Comparison of ENCODE assay signal across 24 mouse cellular contexts in the genomic region with DNA sequence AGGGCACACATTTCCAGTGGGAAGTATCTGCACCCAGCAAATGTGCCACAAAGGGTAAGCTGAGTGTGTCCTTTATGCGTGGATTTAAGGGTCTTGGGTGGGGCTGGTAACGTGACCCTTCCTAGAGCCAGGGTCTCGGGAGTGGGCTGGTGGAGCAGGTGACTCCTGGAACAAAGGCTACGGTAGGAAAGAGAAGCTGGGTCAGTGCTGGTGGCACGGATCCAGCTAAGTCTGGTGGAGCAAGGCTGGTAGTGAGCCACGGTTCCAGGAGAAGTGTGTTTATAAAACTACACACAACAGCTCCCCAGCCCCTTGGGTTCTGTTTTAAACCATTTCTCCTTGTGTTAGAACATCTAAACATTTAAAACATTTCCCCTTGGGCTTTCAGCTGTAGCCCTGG.
A peak's percentile ranks its signal among the peaks of the same experiment; 100 is the strongest.
DNase-seq lines count a peak whose midpoint lies in the region; ATAC-seq and TF ChIP-seq lines count a peak whose summit lies in the region.
"Had no signal": no experiment of that assay in that cellular context is flagged by ENCODE, and none has a peak within 500 bp of the region (broad histone marks: within the 10 kb centered on the region; RNA-seq: fewer than 3 reads in every experiment).

No protein-coding gene starts in this region.

- no peak for TF ChIP-seq POLR2A in kidney, adult 2 months (IDR thresholded peaks at IDR 0.05; ENCODE audit: low read depth, low read length)

- no peak overlapping the region for H3K4me3 ChIP-seq in gastrocnemius, adult 2 months
- H3K4me3 ChIP-seq in kidney, adult 2 months (ENCODE audit: insufficient read depth, low read depth, low read length), result no peak overlapping the region
- H3K4me3 ChIP-seq in kidney, embryonic 16.5 days (ENCODE audit: low read length), result no peak overlapping the region
- H3K4me3 ChIP-seq: embryonic facial prominence, embryonic 13.5 days; forebrain, embryonic 15.5 days; heart, adult 2 months; hindbrain, embryonic 15.5 days; left cerebral cortex, adult 2 months; limb, embryonic 15.5 days; lung, embryonic 15.5 days; midbrain, embryonic 10.5 days; myocyte; neural tube, embryonic 13.5 days had no signal

- no peaks in the 10 kb centered on the region for H3K36me3 ChIP-seq in kidney, adult 2 months (ENCODE audit: control insufficient read depth, insufficient read depth, low read length)
- no peaks in the 10 kb centered on the region for H3K36me3 ChIP-seq in kidney, embryonic 16.5 days (ENCODE audit: insufficient read depth, low read length)
- H3K36me3 ChIP-seq: embryonic facial prominence, embryonic 13.5 days; forebrain, embryonic 15.5 days; hindbrain, embryonic 15.5 days; limb, embryonic 15.5 days; lung, embryonic 15.5 days; midbrain, embryonic 10.5 days; neural tube, embryonic 13.5 days had no signal

- no peak overlapping the region for H3K9ac ChIP-seq in kidney, embryonic 16.5 days (replicated peaks; ENCODE audit: low read length)
- H3K9ac ChIP-seq: embryonic facial prominence, embryonic 13.5 days; forebrain, embryonic 15.5 days; hindbrain, embryonic 15.5 days; limb, embryonic 15.5 days; liver, embryonic 14.5 days; lung, embryonic 15.5 days; neural tube, embryonic 13.5 days had no signal

- no peaks in the 10 kb centered on the region for H3K27me3 ChIP-seq in kidney, adult 2 months (replicated peaks; ENCODE audit: control insufficient read depth, insufficient read depth, low read length)
- no peaks in the 10 kb centered on the region for H3K27me3 ChIP-seq in kidney, embryonic 16.5 days (ENCODE audit: insufficient read depth, low read length)
- H3K27me3 ChIP-seq: embryonic facial prominence, embryonic 13.5 days; forebrain, embryonic 15.5 days; hindbrain, embryonic 15.5 days; limb, embryonic 15.5 days; lung, embryonic 15.5 days; neural tube, embryonic 13.5 days had no signal

- peaks cover 4% of the 10 kb centered on the region for H3K9me3 ChIP-seq in kidney, embryonic 16.5 days (ENCODE audit: low read length)
- H3K9me3 ChIP-seq: forebrain, embryonic 15.5 days; hindbrain, embryonic 15.5 days; limb, embryonic 15.5 days; lung, embryonic 15.5 days had no signal

- WGBS in kidney, adult 2 months, result 48% methylated on average over 6 of the region's 6 CpGs
- 57% methylated on average over 6 of the region's 6 CpGs for WGBS in kidney, embryonic 16.5 days

- no peak for TF ChIP-seq CTCF in gastrocnemius, adult 2 months (IDR thresholded peaks at IDR 0.05)
- no peak for TF ChIP-seq CTCF in kidney, adult 2 months (conservative IDR thresholded peaks at IDR 0.05; ENCODE audit: insufficient read depth, insufficient read length, low read depth, low read length)

- no peaks in the 10 kb centered on the region for H3K4me1 ChIP-seq in kidney, adult 2 months (ENCODE audit: control insufficient read depth, insufficient read depth, low read length)
- 0 out of 2 replicates have a peak, but pooled peaks cover 3% of the 10 kb centered on the region for H3K4me1 ChIP-seq in kidney, embryonic 16.5 days (ENCODE audit: insufficient read depth, low read length)
- H3K4me1 ChIP-seq: forebrain, embryonic 15.5 days; hindbrain, embryonic 15.5 days; lung, embryonic 15.5 days; midbrain, embryonic 10.5 days; neural tube, embryonic 13.5 days had no signal

- intact Hi-C loops in gastrocnemius, adult 2 months (cut with DNase I), result no loop called here

- peak; percentile 15 for DNase-seq in adrenal gland, postnatal 25 days
- DNase-seq in adrenal gland, adult 18-20 months (ENCODE audit: low spot score in 2 of 2), result no peak
- DNase-seq in gastrocnemius, adult 2 months, result peak; percentile 33
- DNase-seq in gastrocnemius, adult 18-20 months (ENCODE audit: low spot score), result no peak
- peak; percentile 42 for DNase-seq in kidney, adult 2 months
- DNase-seq in kidney, postnatal 36 days, result peak; percentile 8 to 55
- DNase-seq: cerebellum, adult 8-10 months; gastrocnemius, postnatal 14 days; layer of hippocampus, adult 9-11 months; retina, postnatal 1 day had no signal

- H3K27ac ChIP-seq in gastrocnemius, adult 2 months, result no peak overlapping the region
- no peak overlapping the region for H3K27ac ChIP-seq in kidney, adult 2 months (ENCODE audit: insufficient read depth, low read depth, low read length)
- no peak overlapping the region for H3K27ac ChIP-seq in kidney, embryonic 16.5 days (ENCODE audit: low read length)
- H3K27ac ChIP-seq: embryonic facial prominence, embryonic 13.5 days; forebrain, embryonic 15.5 days; heart, adult 2 months; hindbrain, embryonic 15.5 days; left cerebral cortex, adult 2 months; limb, embryonic 15.5 days; liver, embryonic 14.5 days; lung, embryonic 15.5 days; midbrain, embryonic 10.5 days; neural tube, embryonic 13.5 days had no signal

- ATAC-seq in kidney, embryonic 16.5 days (ENCODE audit: low FRiP score, low TSS enrichment), result no peak
- ATAC-seq: CD4-positive, CD25-positive, alpha-beta regulatory T cell, adult 4 months; forebrain, embryonic 15.5 days; midbrain, embryonic 16.5 days had no signal

- H3K4me2 ChIP-seq in kidney, embryonic 16.5 days (replicated peaks; ENCODE audit: low read depth, low read length), result no peak overlapping the region
- H3K4me2 ChIP-seq: embryonic facial prominence, embryonic 13.5 days; forebrain, embryonic 15.5 days; hindbrain, embryonic 15.5 days; limb, embryonic 15.5 days; lung, embryonic 15.5 days; neural tube, embryonic 13.5 days had no signal

Comparison
In these comparisons a context has a peak if more than half of its experiments do, and no peak if none do; other contexts are left out.
1. DNase-seq: peak in adrenal gland, postnatal 25 days (single experiment), gastrocnemius, adult 2 months (single experiment), kidney, adult 2 months (single experiment) and kidney, postnatal 36 days (2 of 2); none in adrenal gland, adult 18-20 months (0 of 2) and gastrocnemius, adult 18-20 months (single experiment).